Mouse (Mus musculus): ENCODE measurements at regions not wholly inside any gene's neighbourhood (a gene's known extent, or its start where the extent isn't known, plus 50 kb on each side); places are given as distances from the start of the nearest gene placed in this dataset.
A peak's percentile ranks its signal among the peaks of the same experiment; 100 is the strongest.

- no peak for DNase-seq (ENCODE audit: extremely low read depth, low read depth, low spot score)
These were observed 195.9 kb upstream of the Satb2 start for GRCm38 (mm10) chr1:57174289-57174890.

GRCm38 (mm10) chr1:57188796-57189319 lies 188.6 kb upstream of the 1700066M21Rik start:
- no peak for DNase-seq (ENCODE audit: extremely low read depth, low read depth, low spot score)

- no peak for DNase-seq (ENCODE audit: extremely low read depth, low read depth, low spot score)
These were observed 176.1 kb upstream of the 1700066M21Rik start for GRCm38 (mm10) chr1:57201274-57201673.

GRCm38 (mm10) chr1:57204331-57204730 lies 173.1 kb upstream of the 1700066M21Rik start:
- peak; percentile 63 for DNase-seq (ENCODE audit: extremely low read depth, low read depth, low spot score)

GRCm38 (mm10) chr1:57205198-57205987 lies 172.0 kb upstream of the 1700066M21Rik start:
- DNase-seq (ENCODE audit: extremely low read depth, low read depth, low spot score) = no peak

- DNase-seq (ENCODE audit: extremely low read depth, low read depth, low spot score) = peak; percentile 65
These were observed 170.9 kb upstream of the 1700066M21Rik start for GRCm38 (mm10) chr1:57206496-57206895.

GRCm38 (mm10) chr1:57206944-57207343 lies 170.5 kb upstream of the 1700066M21Rik start:
- DNase-seq (ENCODE audit: extremely low read depth, low read depth, low spot score) = no peak

GRCm38 (mm10) chr1:57208415-57208814 lies 169.0 kb upstream of the 1700066M21Rik start:
- DNase-seq (ENCODE audit: extremely low read depth, low read depth, low spot score) = no peak

- DNase-seq (ENCODE audit: extremely low read depth, low read depth, low spot score) = no peak
These were observed 168.1 kb upstream of the 1700066M21Rik start for GRCm38 (mm10) chr1:57209281-57209680.

GRCm38 (mm10) chr1:57211046-57211445 lies 166.4 kb upstream of the 1700066M21Rik start:
- DNase-seq (ENCODE audit: extremely low read depth, low read depth, low spot score) = no peak

- no peak for DNase-seq (ENCODE audit: extremely low read depth, low read depth, low spot score)
These were observed 164.0 kb upstream of the 1700066M21Rik start for GRCm38 (mm10) chr1:57213428-57213874.

GRCm38 (mm10) chr1:57214266-57214665 lies 163.2 kb upstream of the 1700066M21Rik start:
- DNase-seq (ENCODE audit: extremely low read depth, low read depth, low spot score) = no peak

- DNase-seq (ENCODE audit: extremely low read depth, low read depth, low spot score) = no peak
These were observed 159.8 kb upstream of the 1700066M21Rik start for GRCm38 (mm10) chr1:57217656-57218055.

- no peak for DNase-seq (ENCODE audit: extremely low read depth, low read depth, low spot score)
These were observed 159.3 kb upstream of the 1700066M21Rik start for GRCm38 (mm10) chr1:57218127-57218526.

- no peak for DNase-seq (ENCODE audit: extremely low read depth, low read depth, low spot score)
These were observed 158.8 kb upstream of the 1700066M21Rik start for GRCm38 (mm10) chr1:57218616-57219015.

- no peak for DNase-seq (ENCODE audit: extremely low read depth, low read depth, low spot score)
These were observed 152.9 kb upstream of the 1700066M21Rik start for GRCm38 (mm10) chr1:57224425-57225104.

- no peak for DNase-seq (ENCODE audit: extremely low read depth, low read depth, low spot score)
These were observed 133.6 kb upstream of the 1700066M21Rik start for GRCm38 (mm10) chr1:57243607-57244408.

GRCm38 (mm10) chr1:57259626-57260025 lies 117.8 kb upstream of the 1700066M21Rik start:
- DNase-seq (ENCODE audit: extremely low read depth, low read depth, low spot score) = no peak

GRCm38 (mm10) chr1:57265012-57265760 lies 112.2 kb upstream of the 1700066M21Rik start:
- no peak for DNase-seq (ENCODE audit: extremely low read depth, low read depth, low spot score)

- no peak for DNase-seq (ENCODE audit: extremely low read depth, low read depth, low spot score)
These were observed 110.7 kb upstream of the 1700066M21Rik start for GRCm38 (mm10) chr1:57266695-57267094.
